Mouse (Mus musculus): ENCODE measurements around the gene Map7.

GRCm38 (mm10) chr10:20181198-20181597, 32.9 kb downstream of the Map7 start:
- TF ChIP-seq POLR2A (IDR thresholded peaks at IDR 0.05; ENCODE audit: borderline replicate concordance, insufficient read depth, low read length) (no peak), CTCF (IDR thresholded peaks at IDR 0.05; ENCODE audit: borderline replicate concordance, insufficient read depth, low read depth, low read length) (no peak)
